Mouse (Mus musculus): ENCODE measurements around the gene Tirap. TPM values are rescaled to one million over a fixed set of nuclear protein-coding genes. Genes with fewer than 3 reads are reported as not detected.
A peak's percentile ranks its signal among the peaks of the same experiment; 100 is the strongest.
"Not testable (repeated sequence)": the region's sequence is repeated elsewhere in the genome, so short reads cannot be mapped to it uniquely, and the experiment has no call there.

The Tirap gene
- total and polyA plus RNA-seq, 2 experiments = 12.3 to 24.2 TPM

- peaks cover 14% of the 10 kb centered on the region; the same call in 1 of the 2 replicates for H3K79me2 ChIP-seq (ENCODE audit: control insufficient read depth, insufficient read depth, low read length)
- no peaks in the 10 kb centered on the region for H3K27me3 ChIP-seq (ENCODE audit: control insufficient read depth, insufficient read depth, low read length)
- H3K9ac ChIP-seq (ENCODE audit: low read depth, low read length) = no peak overlapping the region
- no peak for DNase-seq (ENCODE audit: extremely low read depth, low read depth, low spot score)
- WGBS = 76% methylated on average over 7 of the region's 7 CpGs
- peaks cover 22% of the 10 kb centered on the region for H3K4me1 ChIP-seq (ENCODE audit: control insufficient read depth, insufficient read depth, low read length)
- peak overlapping the region; percentile 87 for H3K27ac ChIP-seq (replicated peaks; ENCODE audit: insufficient read depth, low read depth, low read length)
- peaks cover 1% of the 10 kb centered on the region; the same call in 1 of the 2 replicates for H3K36me3 ChIP-seq (ENCODE audit: control insufficient read depth, insufficient read depth, low read length)
- no peak overlapping the region for H3K4me3 ChIP-seq (ENCODE audit: insufficient read depth, low read depth, low read length)
- TF ChIP-seq CTCF (IDR thresholded peaks at IDR 0.05; ENCODE audit: low read depth, low read length) (no peak), POLR2A (IDR thresholded peaks at IDR 0.05; ENCODE audit: extremely low read depth, insufficient read depth, low read length) (no peak)
Measured at GRCm38 (mm10) chr9:35161721-35162120, 38.4 kb downstream of the Tirap start.

- Histone ChIP-seq H3K4me3 (ENCODE audit: insufficient read depth, low read depth, low read length) (no peak overlapping the region), H3K9ac (ENCODE audit: low read depth, low read length) (no peak overlapping the region), H3K36me3 (ENCODE audit: control insufficient read depth, insufficient read depth, low read length) (peaks cover 1% of the 10 kb centered on the region; the same call in 1 of the 2 replicates), H3K4me1 (ENCODE audit: control insufficient read depth, insufficient read depth, low read length) (peaks cover 22% of the 10 kb centered on the region), H3K27ac (replicated peaks; ENCODE audit: insufficient read depth, low read depth, low read length) (no peak overlapping the region), H3K27me3 (ENCODE audit: control insufficient read depth, insufficient read depth, low read length) (no peaks in the 10 kb centered on the region), H3K79me2 (ENCODE audit: control insufficient read depth, insufficient read depth, low read length) (peaks cover 18% of the 10 kb centered on the region; the same call in 1 of the 2 replicates)
- TF ChIP-seq CTCF (IDR thresholded peaks at IDR 0.05; ENCODE audit: low read depth, low read length) = no peak
- no peak for TF ChIP-seq POLR2A (IDR thresholded peaks at IDR 0.05; ENCODE audit: extremely low read depth, insufficient read depth, low read length)
- 87% methylated on average over 2 of the region's 2 CpGs for WGBS
- DNase-seq (ENCODE audit: extremely low read depth, low read depth, low spot score) = peak; percentile 49
Measured at GRCm38 (mm10) chr9:35160662-35161061, 39.4 kb downstream of the Tirap start.

- Histone ChIP-seq H3K27me3 (ENCODE audit: control insufficient read depth, insufficient read depth, low read length) (no peaks in the 10 kb centered on the region), H3K27ac (replicated peaks; ENCODE audit: insufficient read depth, low read depth, low read length) (no peak overlapping the region), H3K9ac (ENCODE audit: low read depth, low read length) (no peak overlapping the region), H3K4me3 (ENCODE audit: insufficient read depth, low read depth, low read length) (no peak overlapping the region), H3K36me3 (ENCODE audit: control insufficient read depth, insufficient read depth, low read length) (peaks cover 1% of the 10 kb centered on the region; the same call in 1 of the 2 replicates), H3K79me2 (ENCODE audit: control insufficient read depth, insufficient read depth, low read length) (peaks cover 26% of the 10 kb centered on the region), H3K4me1 (ENCODE audit: control insufficient read depth, insufficient read depth, low read length) (peaks cover 14% of the 10 kb centered on the region)
- WGBS = 91% methylated on average over 3 of the region's 3 CpGs
- TF ChIP-seq CTCF (IDR thresholded peaks at IDR 0.05; ENCODE audit: low read depth, low read length) = no peak
- TF ChIP-seq POLR2A (IDR thresholded peaks at IDR 0.05; ENCODE audit: extremely low read depth, insufficient read depth, low read length) = no peak
- no peak for DNase-seq (ENCODE audit: extremely low read depth, low read depth, low spot score)
Measured at GRCm38 (mm10) chr9:35158477-35158876, 41.6 kb downstream of the Tirap start.

DNA sequence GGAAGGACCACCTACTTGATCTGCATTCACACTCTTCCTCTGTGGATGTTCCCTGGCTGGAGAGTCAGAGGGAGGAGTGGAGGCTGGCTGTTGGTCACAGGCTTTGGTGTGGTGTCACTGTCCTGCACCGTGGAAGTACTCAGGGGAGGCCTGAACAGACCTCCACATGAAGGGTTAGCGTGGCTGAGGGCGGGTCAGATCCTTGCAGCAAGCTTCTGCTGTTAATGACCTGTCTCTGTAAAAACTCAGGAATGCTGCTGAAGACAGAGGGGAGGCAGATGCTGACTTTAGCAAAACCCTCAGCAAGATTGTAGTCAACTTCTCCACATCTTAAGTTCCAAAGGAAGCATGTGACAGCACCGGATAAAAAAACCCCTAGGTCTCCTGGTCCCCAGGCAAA lies 43.2 kb downstream of the Tirap start:
- peaks cover 26% of the 10 kb centered on the region for H3K79me2 ChIP-seq (ENCODE audit: control insufficient read depth, insufficient read depth, low read length)
- TF ChIP-seq CTCF (IDR thresholded peaks at IDR 0.05; ENCODE audit: low read depth, low read length) = no peak
- no peak for TF ChIP-seq POLR2A (IDR thresholded peaks at IDR 0.05; ENCODE audit: extremely low read depth, insufficient read depth, low read length)
- 85% methylated on average over 4 of the region's 4 CpGs for WGBS

DNA sequence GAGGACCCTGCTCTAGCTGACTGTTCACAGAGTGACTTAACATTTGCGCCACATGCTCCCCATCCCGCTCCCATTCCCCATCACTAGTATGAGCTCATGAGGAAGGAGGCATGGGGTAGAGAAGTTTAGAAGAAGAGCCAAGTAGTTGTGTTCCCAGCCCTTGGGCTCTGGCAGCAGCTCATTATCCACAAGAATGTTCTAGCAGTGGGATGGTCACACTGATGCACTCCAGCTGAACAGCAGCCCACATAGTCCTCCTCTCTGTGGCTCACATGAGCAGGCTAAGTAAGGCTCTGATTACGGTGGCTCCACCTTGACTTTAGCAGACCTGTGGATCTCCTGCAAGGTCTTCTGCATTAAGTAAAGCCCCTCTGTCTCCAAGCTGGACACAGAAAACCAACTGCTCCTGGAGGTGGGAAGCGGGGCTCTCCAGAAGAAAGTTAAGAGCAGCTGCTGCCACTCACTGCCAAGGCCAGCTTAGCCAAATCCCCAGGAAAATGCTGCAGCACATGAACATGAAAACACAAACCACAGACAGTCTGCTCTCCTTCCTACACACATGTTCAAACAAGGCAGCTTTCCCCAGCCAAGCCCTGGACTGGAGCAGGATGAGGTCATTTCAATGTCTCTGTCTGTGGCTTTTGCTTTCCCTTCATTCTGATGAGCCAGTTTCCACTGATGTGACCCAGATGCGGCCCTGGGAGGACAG lies 43.9 kb downstream of the Tirap start:
- no peak overlapping the region for H3K4me3 ChIP-seq (ENCODE audit: insufficient read depth, low read depth, low read length)
- H3K4me1 ChIP-seq (ENCODE audit: control insufficient read depth, insufficient read depth, low read length) = peaks cover 5% of the 10 kb centered on the region
- H3K27me3 ChIP-seq (ENCODE audit: control insufficient read depth, insufficient read depth, low read length) = no peaks in the 10 kb centered on the region
- H3K27ac ChIP-seq (replicated peaks; ENCODE audit: insufficient read depth, low read depth, low read length) = peak overlapping the region; percentile 37
- WGBS = 80% methylated on average over 5 of the region's 5 CpGs
- DNase-seq (ENCODE audit: extremely low read depth, low read depth, low spot score) = no peak
- no peak for TF ChIP-seq CTCF (IDR thresholded peaks at IDR 0.05; ENCODE audit: low read depth, low read length)
- no peak for TF ChIP-seq POLR2A (IDR thresholded peaks at IDR 0.05; ENCODE audit: extremely low read depth, insufficient read depth, low read length)
- H3K79me2 ChIP-seq (ENCODE audit: control insufficient read depth, insufficient read depth, low read length) = peaks cover 26% of the 10 kb centered on the region
- H3K9ac ChIP-seq (ENCODE audit: low read depth, low read length) = no peak overlapping the region; the same call in 1 of the 2 replicates
- H3K36me3 ChIP-seq (ENCODE audit: control insufficient read depth, insufficient read depth, low read length) = peaks cover 1% of the 10 kb centered on the region; the same call in 1 of the 2 replicates

More for the DNA sequence above, 43.2 kb downstream of the Tirap start:
- H3K4me3 ChIP-seq (ENCODE audit: insufficient read depth, low read depth, low read length) = no peak overlapping the region
- H3K36me3 ChIP-seq (ENCODE audit: control insufficient read depth, insufficient read depth, low read length) = peaks cover 1% of the 10 kb centered on the region; the same call in 1 of the 2 replicates
- H3K9ac ChIP-seq (ENCODE audit: low read depth, low read length) = peak overlapping the region; percentile 8; the same call in 1 of the 2 replicates
- H3K4me1 ChIP-seq (ENCODE audit: control insufficient read depth, insufficient read depth, low read length) = peaks cover 5% of the 10 kb centered on the region
- no peaks in the 10 kb centered on the region for H3K27me3 ChIP-seq (ENCODE audit: control insufficient read depth, insufficient read depth, low read length)
- DNase-seq (ENCODE audit: extremely low read depth, low read depth, low spot score) = no peak
- H3K27ac ChIP-seq (replicated peaks; ENCODE audit: insufficient read depth, low read depth, low read length) = peak overlapping the region; percentile 37; the same call in 1 of the 2 replicates

DNA sequence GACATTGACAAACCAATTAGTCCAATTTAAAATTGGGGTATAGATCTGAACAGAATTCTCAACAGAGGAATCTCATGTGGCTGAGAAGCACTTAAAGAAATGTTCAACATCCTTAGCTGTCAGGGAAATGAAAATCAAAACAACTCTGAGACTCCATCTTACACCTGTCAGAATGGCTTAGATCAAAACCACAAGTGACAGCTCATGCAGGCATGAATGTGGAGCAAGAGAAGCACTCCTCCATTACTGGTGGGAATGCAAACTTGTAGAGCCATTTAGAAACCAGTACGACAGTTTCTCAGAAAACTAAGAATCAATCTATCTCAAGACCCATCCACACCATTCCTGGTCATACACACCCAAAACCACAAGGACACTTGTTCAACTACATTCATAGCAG lies 47.2 kb downstream of the Tirap start:
- Histone ChIP-seq H3K27me3 (ENCODE audit: control insufficient read depth, insufficient read depth, low read length) (no peaks in the 10 kb centered on the region), H3K27ac (replicated peaks; ENCODE audit: insufficient read depth, low read depth, low read length) (no peak overlapping the region), H3K9ac (ENCODE audit: low read depth, low read length) (no peak overlapping the region), H3K4me1 (ENCODE audit: control insufficient read depth, insufficient read depth, low read length) (peaks cover 5% of the 10 kb centered on the region), H3K36me3 (ENCODE audit: control insufficient read depth, insufficient read depth, low read length) (no peaks in the 10 kb centered on the region), H3K79me2 (ENCODE audit: control insufficient read depth, insufficient read depth, low read length) (peaks cover 21% of the 10 kb centered on the region), H3K4me3 (ENCODE audit: insufficient read depth, low read depth, low read length) (no peak overlapping the region)
- TF ChIP-seq POLR2A (IDR thresholded peaks at IDR 0.05; ENCODE audit: extremely low read depth, insufficient read depth, low read length) = no peak
- no peak for TF ChIP-seq CTCF (IDR thresholded peaks at IDR 0.05; ENCODE audit: low read depth, low read length)
- WGBS = 97% methylated on average over 1 of the region's 1 CpGs
- DNase-seq (ENCODE audit: extremely low read depth, low read depth, low spot score) = no peak

DNA sequence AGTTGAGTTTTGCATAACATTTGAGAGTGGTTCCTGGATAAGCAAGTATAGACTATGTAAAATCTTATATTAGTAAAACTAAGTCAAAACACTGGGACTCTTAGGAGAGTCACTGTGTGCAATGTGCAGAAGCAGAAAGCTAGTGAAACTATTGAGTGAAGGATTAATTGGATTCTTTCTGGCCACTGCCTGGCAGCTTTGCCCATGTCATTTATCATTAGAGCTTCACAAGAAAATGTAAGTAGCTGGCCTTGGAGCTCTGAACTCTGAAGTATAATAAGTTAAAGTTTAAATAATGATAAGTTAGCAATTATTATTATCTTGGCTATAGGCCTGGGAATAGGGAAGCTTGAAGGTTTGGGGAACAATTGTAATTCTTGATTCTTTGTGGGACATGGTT lies 51.3 kb downstream of the Tirap start:
- not testable (repeated sequence) for H3K27ac ChIP-seq (replicated peaks; ENCODE audit: insufficient read depth, low read depth, low read length); H3K4me1 ChIP-seq (ENCODE audit: control insufficient read depth, insufficient read depth, low read length); H3K4me3 ChIP-seq (ENCODE audit: insufficient read depth, low read depth, low read length); DNase-seq (ENCODE audit: extremely low read depth, low read depth, low spot score); H3K27me3 ChIP-seq (ENCODE audit: control insufficient read depth, insufficient read depth, low read length); H3K9ac ChIP-seq (ENCODE audit: low read depth, low read length); H3K36me3 ChIP-seq (ENCODE audit: control insufficient read depth, insufficient read depth, low read length)
- peaks cover 15% of the 10 kb centered on the region for H3K79me2 ChIP-seq (ENCODE audit: control insufficient read depth, insufficient read depth, low read length)

DNA sequence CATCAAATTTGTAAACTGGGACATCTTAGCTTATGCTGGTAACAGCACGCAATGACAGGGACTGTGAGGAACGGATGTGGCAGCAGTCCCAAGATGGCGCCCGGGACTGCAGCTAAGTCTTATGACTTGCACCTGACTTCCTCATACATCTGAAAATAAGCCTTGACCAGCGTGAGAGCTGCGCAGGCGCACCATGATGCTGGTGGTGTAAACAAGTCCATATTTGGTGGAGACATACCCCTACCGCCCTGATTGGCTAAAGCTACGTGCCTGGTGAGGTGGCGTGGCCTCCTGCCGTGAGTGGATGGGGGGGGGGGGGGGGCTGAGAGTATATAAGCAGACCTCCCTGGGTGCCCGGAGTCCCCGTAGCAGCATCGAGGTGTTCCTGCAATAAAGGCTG lies 52.8 kb downstream of the Tirap start:
- not testable (repeated sequence) for H3K36me3 ChIP-seq (ENCODE audit: control insufficient read depth, insufficient read depth, low read length); H3K27me3 ChIP-seq (ENCODE audit: control insufficient read depth, insufficient read depth, low read length); H3K4me1 ChIP-seq (ENCODE audit: control insufficient read depth, insufficient read depth, low read length); DNase-seq (ENCODE audit: extremely low read depth, low read depth, low spot score); H3K9ac ChIP-seq (ENCODE audit: low read depth, low read length); H3K27ac ChIP-seq (replicated peaks; ENCODE audit: insufficient read depth, low read depth, low read length); H3K4me3 ChIP-seq (ENCODE audit: insufficient read depth, low read depth, low read length)
- WGBS = over 99% methylated on average over 14 of the region's 14 CpGs
- peaks cover 12% of the 10 kb centered on the region for H3K79me2 ChIP-seq (ENCODE audit: control insufficient read depth, insufficient read depth, low read length)

Data from liver, adult 2 months (tissue).